Mouse (Mus musculus) naive thymus-derived CD4-positive, alpha-beta T cell, adult 2 months (primary cell): ENCODE measurements around the gene Klc1.
A peak's percentile ranks its signal among the peaks of the same experiment; 100 is the strongest.

Source experiments
- DNase-seq: peaks from one replicate; pipeline ENCODE4 v3.0.0-alpha.2; 2011; ENCODE audit warnings: low read depth

Gene Klc1

GRCm38 (mm10) chr12:111743981-111744423 is 14.6 kb upstream of the Klc1 start:
- no peak for DNase-seq

GRCm38 (mm10) chr12:111745274-111745673 is 13.4 kb upstream of the Klc1 start:
- no peak for DNase-seq

DNA sequence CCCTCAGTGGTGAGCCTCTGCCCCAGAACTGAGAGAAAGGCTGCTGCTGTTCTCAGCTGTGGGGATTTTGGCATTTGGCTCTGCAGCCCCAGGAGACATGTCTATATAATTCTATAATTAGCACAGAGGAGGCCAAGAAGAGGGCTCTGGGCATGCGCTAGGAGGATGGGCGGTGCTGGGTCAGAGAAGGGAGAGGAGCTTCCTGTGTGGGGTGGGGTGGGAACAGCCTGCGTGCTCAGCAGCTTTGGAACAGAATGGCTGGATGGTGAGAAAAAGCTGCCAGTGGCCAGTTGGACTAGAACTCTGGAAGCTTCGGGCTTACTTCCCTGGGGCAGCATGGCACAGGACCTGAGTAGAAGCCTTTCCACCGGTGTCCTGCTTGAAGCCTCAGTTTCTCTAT is 12.6 kb upstream of the Klc1 start:
- DNase-seq, result peak; percentile 52

DNA sequence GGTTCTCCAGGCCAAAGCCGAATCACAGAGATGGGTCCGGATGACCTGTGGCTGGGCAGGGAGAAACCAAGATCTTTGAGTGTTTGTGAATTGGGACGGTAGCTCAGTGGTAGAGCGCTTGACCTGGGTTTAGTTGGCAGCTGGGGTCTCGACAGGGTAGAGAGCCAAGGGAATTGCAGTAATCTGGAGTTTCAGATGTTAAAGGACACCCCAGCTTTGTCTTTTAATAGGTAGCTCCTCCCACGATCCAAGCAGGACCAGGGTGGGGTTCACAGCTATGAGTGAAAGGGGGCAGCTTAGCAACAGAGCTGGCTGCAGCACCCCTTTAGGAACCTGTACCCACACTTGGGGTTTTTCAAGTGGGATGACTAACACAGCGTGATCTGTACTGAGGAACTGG is 11.2 kb upstream of the Klc1 start:
- DNase-seq, result no peak

- no peak for DNase-seq
Measured at GRCm38 (mm10) chr12:111750739-111751138, 7.9 kb upstream of the Klc1 start.

GRCm38 (mm10) chr12:111752491-111752890 is 6.2 kb upstream of the Klc1 start:
- no peak for DNase-seq

DNA sequence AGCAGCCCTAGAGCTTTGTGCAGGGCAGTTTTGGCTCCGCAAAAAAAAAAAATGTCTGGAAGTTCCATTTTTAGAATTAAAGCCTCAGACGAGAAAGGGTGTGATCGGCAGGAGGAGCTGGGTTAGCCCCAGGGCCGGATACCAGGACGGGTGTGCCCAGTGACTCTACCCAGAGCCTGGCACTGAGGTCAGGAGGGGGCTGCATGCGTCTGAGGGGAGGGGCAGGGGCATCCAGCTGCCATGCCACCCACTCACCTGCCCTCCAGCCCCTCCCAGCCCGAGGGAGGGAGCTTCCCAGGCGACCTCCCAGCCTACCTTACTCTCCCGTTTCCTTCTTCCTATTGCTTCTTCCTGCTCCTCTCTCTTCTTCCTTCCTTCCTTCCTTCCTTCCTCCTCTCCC is 5.3 kb upstream of the Klc1 start:
- no peak for DNase-seq

GRCm38 (mm10) chr12:111754710-111755109 is 3.9 kb upstream of the Klc1 start:
- no peak for DNase-seq

- DNase-seq, result no peak
Measured at GRCm38 (mm10) chr12:111755231-111755630, 3.4 kb upstream of the Klc1 start.

DNA sequence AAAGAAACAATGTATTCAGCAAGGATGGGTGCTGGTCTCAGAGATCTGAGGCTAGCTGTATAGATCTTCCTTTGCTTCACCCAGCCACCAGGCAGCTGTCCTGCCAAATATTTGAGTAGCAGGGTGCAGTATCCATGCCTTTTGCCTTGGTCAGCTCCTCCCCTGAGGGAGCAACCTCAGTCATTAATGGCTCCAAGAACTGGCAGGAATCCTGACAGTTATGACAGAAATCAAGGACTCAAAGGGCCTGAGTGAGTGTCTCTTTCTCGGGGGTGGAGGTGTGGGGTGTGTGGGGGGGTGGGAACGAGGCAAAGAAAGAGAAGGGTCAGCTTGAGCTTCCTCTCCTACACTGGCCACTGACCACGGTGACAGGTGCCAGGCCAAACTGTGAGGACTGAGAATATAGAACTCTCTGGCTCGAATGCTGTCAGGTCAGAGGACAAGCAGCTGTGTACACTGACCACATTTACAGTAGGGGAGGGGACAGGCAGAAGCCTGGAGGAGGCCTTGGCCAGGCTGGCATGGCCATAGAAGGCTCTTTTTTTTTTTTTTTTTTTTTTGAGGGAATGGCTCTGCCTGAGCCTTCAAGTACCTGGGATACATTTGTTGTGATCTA is 2.5 kb upstream of the Klc1 start:
- DNase-seq, result no peak

- DNase-seq, result no peak
Measured at GRCm38 (mm10) chr12:111756698-111757082, 2.0 kb upstream of the Klc1 start.

- no peak for DNase-seq
Measured at GRCm38 (mm10) chr12:111757561-111758325, 906 bp upstream of the Klc1 start.

- no peak for DNase-seq
Measured at GRCm38 (mm10) chr12:111759176-111760061, 770 bp downstream of the Klc1 start.

- no peak for DNase-seq
Measured at GRCm38 (mm10) chr12:111760306-111760908, 1.8 kb downstream of the Klc1 start.

DNA sequence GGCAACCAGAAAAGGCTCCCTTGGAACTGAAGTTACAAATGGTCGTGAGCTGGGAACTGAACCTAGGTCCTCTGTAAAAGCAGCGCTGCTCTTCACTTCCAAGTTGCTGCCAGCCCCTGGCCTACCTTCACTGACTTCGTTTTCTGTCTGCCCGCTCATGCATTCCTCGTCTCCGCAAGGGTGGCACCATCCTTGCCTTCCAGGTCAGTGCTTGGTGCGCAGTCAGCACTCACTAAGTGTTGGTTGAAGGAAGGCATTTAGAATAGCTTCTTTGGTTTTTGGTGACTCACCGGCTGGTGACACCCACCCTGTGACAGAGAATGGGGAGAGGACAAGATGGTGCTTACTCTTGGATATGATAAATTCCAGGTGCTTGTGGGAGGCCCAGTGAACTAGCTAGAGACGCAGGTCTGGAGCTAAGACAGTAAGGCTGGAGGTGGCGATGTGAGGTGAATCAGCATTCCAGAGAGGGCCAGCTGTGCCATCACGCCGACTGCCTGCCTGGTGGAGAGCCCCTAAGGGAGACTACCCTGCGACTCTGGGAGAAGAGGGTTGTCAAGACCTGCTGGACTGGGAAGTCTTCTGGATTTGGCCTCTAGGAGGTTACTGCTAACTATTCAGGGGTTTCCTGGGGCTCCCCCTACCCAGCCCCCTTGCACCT is 4.1 kb downstream of the Klc1 start:
- DNase-seq, result no peak

DNA sequence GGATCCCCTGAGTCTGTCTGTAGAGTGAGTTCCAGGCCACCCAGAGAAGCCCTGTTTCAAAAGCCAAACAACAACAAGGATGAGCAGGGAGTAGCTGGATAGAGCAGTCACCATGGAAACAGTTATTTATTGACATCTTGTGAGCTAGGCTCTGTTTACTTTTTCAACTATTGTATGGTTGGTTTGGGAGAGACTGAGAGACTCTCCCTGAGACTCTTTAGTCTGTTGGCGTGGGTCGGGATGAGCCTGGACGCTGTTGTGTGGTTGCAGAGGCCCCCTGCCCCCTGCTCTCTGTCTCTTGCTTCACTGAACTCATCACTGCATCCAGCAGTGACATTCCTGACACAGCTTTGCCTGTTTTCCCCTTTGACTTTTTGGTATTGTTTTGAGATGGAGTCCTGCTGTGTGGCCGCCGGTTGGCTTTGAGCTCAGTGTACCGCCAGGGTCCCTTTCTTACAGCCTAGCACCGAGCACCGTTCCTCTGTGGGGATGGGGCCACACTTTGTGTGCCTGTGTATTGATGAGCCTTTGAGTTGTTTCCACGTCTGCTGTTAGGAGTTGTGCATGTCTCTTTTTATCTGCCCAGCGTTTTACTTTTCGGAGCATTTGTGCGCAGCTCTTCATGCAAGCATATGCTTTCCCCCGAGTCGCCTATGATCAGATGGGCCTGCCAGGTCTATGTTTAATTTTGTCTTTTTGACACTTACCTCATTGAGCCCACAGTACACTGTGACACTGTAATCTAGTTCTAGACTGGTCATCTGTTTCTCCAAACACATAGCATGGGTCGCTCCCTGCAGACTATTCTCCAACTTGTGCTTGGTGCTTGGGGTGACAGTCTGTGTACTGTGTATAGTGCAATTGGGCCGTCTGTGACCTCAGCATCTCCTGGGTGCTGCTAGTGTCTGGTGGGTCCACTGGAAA is 7.9 kb downstream of the Klc1 start:
- no peak for DNase-seq

GRCm38 (mm10) chr12:111768322-111768928 is 9.8 kb downstream of the Klc1 start:
- no peak for DNase-seq

DNA sequence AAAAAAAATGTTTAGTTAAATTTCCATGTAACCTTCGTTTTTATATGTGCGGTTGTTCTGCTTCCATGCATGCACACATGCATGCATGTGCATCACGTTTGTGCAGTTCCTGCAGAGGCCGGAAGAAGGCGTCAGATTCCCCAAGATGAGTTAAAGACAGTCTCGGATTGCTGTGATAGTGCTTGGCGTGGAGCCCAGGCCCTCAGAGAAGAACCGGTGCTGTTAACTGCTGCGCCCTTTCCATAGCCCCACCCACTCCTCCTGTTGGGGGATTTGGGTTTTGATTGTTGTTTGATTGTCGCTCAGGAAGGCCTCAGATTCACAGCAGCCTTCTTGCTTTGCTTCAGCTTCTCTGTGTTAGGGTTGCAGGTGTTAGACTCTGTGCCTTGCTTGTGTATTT is 10.7 kb downstream of the Klc1 start:
- peak; percentile 44 for DNase-seq

DNA sequence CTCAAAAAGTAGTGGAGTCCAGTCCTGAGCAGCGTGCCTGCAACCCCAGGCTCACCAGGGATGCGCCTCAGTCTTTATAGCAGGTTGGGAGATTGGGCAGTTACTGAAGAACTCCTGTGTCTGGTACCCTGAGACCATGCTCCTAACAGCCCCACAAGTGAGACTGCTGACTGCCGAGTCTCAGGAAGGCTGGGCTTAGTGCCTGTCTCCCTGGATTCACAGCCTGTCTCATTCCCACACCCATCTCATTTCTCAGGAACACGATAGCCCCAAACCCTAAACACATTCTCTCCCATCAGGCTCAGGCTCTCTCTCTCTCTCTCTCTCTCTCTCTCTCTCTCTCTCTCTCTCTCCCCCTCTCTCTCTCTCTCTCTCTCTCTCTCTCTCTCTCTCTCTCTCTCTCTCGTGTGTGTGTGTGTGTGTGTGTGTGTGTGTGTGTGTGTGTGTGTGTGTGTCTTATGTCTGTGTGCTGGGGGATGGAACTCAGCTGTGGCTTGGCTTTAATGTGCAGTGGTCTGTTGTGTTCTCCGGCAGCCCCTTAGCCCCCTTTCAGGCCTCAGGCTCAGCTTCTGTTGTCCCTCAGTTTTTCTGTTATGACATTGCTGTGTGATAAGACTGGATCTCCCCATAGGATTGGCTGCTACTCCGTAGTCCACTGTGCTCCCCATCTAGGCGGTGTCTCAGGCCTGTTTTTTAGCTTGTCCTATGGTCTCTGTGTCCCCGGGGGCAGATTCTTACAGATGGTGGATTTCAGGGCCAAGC is 11.3 kb downstream of the Klc1 start:
- no peak for DNase-seq

- DNase-seq, result no peak
Measured at GRCm38 (mm10) chr12:111770651-111771050, 12.0 kb downstream of the Klc1 start.
